Mouse (Mus musculus) ES-E14 (cell line): ENCODE measurements around the gene Gm4969.

Experiments
- CHD2 ChIP-seq: IDR thresholded peaks from 2 replicates; pipeline ENCODE4 v1.6.1; 2014; ENCODE audit warnings: mild to moderate bottlenecking, low read depth, low read length, inconsistent platforms
- HCFC1 ChIP-seq: IDR thresholded peaks from 2 replicates; pipeline ENCODE4 v1.6.1; 2012; ENCODE audit warnings: low read length, inconsistent platforms, borderline replicate concordance; ENCODE audit not compliant: insufficient read depth
- MAFK ChIP-seq: IDR thresholded peaks from 2 replicates; pipeline ENCODE4 v1.6.1; 2014; ENCODE audit warnings: mild to moderate bottlenecking, low read depth, low read length, inconsistent platforms; ENCODE audit not compliant: insufficient read depth
- ZC3H11A ChIP-seq: IDR thresholded peaks from 2 replicates; pipeline ENCODE4 v1.6.1; 2012; ENCODE audit warnings: low read depth, mild to moderate bottlenecking, inconsistent platforms, low read length, borderline replicate concordance
- ZNF384 ChIP-seq: IDR thresholded peaks from 2 replicates; pipeline ENCODE4 v1.6.1; 2012; ENCODE audit warnings: low read depth, low read length, inconsistent platforms

- no peak for TF ChIP-seq HCFC1
- no peak for TF ChIP-seq ZNF384
- TF ChIP-seq MAFK: no peak
- TF ChIP-seq ZC3H11A: no peak
- TF ChIP-seq CHD2: no peak
Measured at GRCm38 (mm10) chr7:19095751-19096110, 22.4 kb downstream of the Gm4969 start.
